Mouse (Mus musculus) hindbrain, embryonic 13.5 days (tissue): ENCODE measurements around the gene E030018B13Rik. TPM values are rescaled to one million over a fixed set of nuclear protein-coding genes. Genes with fewer than 3 reads are reported as not detected.

ENCODE experiments used
- ATAC-seq: fragments of 200-750 bp; cut with Nextera tagmentation; 2 replicates; pipeline ENCODE4 v1.8.0; 2017; ENCODE audit warnings: moderate TSS enrichment; ENCODE audit not compliant: low FRiP score
- H3K27ac ChIP-seq: fragments of 300-500 bp; sonication (generic); 2 replicates; pipeline ENCODE4 v1.5.1; 2015; ENCODE audit warnings: inconsistent platforms, mild to moderate bottlenecking, moderate library complexity
- H3K27me3 ChIP-seq: fragments of 300-500 bp; sonication (generic); 2 replicates; pipeline ENCODE4 v1.6.1; 2015; ENCODE audit warnings: mild to moderate bottlenecking, inconsistent platforms
- H3K36me3 ChIP-seq: fragments of 300-500 bp; sonication (generic); 2 replicates; pipeline ENCODE4 v1.6.1; 2015; ENCODE audit warnings: mild to moderate bottlenecking, inconsistent platforms
- H3K4me1 ChIP-seq: fragments of 300-500 bp; sonication (generic); replicated peaks from 2 replicates; pipeline ENCODE4 v1.6.1; 2015; ENCODE audit warnings: inconsistent platforms
- H3K4me2 ChIP-seq: fragments of 300-500 bp; sonication (generic); 2 replicates; pipeline ENCODE4 v1.6.1; 2015; ENCODE audit warnings: inconsistent platforms, mild to moderate bottlenecking, moderate library complexity
- H3K4me3 ChIP-seq: fragments of 300-500 bp; sonication (generic); 2 replicates; pipeline ENCODE4 v1.5.1; 2015; ENCODE audit warnings: mild to moderate bottlenecking, inconsistent platforms
- H3K9ac ChIP-seq: fragments of 300-500 bp; sonication (generic); 2 replicates; pipeline ENCODE4 v1.6.1; 2015; ENCODE audit warnings: mild to moderate bottlenecking, inconsistent platforms
- H3K9me3 ChIP-seq: fragments of 300-500 bp; sonication (generic); 2 replicates; pipeline ENCODE4 v1.6.1; 2016; ENCODE audit warnings: inconsistent platforms
- WGBS: fragments of 180-500 bp; shearing (Covaris S2); methylation state at CpG from one replicate; pipeline ENCODE4 v1.1.7; 2015; 5-methylcytosine and 5-hydroxymethylcytosine counted together
- polyA plus RNA-seq: library from polyadenylated mRNA; unstranded; fragments of >200 nt; fragmentation: Nextera tagmentation; extraction: Ambion mirVana; gene quantifications from 2 replicates; pipeline ENCODE4 v1.2.1, GENCODE M21; 2015

Gene E030018B13Rik
- polyA plus RNA-seq, 1 experiment from 2014 or later = not detected

DNA sequence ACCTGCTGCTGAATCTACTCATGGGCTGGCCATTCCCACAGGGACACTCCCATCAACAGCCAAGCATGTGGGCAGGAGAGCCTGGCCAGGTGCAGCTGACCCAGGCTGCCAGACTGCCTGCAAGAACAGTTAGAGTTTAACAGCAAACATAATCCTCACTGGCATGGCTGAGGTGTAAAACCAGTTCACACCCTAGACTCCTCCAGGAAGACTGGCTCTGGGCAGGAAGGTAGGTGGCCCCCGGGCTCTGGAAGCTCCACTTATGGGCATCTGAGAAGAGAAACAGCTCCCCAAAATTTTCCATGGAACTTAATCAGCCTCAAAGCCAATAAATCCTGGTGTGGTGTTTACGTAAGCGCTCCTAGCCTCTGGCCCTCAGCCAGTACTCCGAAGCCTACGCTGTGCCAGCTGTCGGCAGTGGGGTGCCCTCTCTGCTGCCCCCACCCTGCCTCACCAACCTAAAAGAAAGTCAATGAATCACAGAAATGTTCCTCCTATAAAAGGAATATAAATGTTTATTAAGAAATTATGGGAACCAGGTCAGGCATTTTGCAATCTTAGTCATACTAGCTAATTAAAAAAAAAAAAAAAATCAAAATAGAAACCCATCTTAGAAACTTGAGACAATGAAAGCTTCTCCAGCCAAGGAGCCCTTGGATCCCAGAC, 8.2 kb downstream of the E030018B13Rik start:
- Histone ChIP-seq H3K36me3 (no peaks in the 10 kb centered on the region), H3K4me3 (no peak overlapping the region), H3K9ac (no peak overlapping the region), H3K27me3 (no peaks in the 10 kb centered on the region), H3K4me1 (peaks cover 60% of the 10 kb centered on the region), H3K9me3 (no peaks in the 10 kb centered on the region), H3K4me2 (0 out of 2 replicates have a peak overlapping the region, but pooled peaks have one; percentile 7), H3K27ac (peak overlapping the region; percentile 75)
- 51% methylated on average over 6 of the region's 6 CpGs for whole genome bisulfite sequencing
- ATAC-seq = peak; percentile 47; the same call in 1 of the 2 replicates

DNA sequence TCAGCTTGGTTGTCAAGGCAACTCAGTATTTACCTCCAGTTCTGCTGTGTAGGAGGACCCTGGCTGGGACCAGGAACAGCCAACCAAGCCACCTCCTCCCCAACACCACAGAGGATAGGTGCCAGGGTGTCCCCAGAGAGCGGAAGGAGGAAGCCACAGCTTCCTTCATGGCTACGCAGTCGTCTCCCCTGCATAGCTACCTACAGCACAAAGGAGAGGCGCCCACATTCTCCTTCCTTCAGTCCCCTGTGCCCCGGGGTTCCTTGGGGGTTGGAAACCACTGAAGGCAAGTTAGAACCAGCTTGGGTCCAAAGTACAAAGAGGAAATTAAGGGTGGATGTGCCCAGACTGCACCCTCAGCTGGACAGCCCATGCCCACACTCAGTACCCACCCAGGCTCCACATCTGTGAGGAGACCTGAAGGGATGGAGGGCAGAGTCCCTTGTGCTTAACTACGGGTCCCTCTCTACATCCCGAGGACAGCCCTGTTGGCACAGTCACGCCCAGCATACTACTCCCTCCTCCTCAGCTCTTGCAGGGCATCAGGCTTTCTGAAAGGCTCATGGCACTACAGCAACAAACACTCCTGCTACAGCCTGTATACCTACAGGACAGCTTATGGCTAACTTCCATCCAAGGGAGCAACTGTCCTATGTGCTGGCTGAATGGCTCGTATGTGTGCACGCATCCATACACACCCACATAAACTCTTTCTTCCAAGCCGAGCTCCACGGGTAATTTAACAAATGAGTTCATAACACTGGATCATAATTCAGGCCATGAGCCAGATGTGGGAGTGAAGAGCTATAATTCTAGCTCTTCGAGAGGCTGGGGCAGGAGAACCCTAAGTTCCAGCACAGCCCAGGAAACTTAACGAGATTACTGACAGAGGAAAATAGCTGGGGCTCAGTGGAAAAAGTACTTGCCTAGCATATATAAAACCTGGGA, 9.0 kb downstream of the E030018B13Rik start:
- WGBS = 78% methylated on average over 14 of the region's 14 CpGs
- no peak overlapping the region for H3K4me3 ChIP-seq
- H3K36me3 ChIP-seq = no peaks in the 10 kb centered on the region
- peak overlapping the region; percentile 49 for H3K27ac ChIP-seq
- peak; percentile 45; the same call in 1 of the 2 replicates for ATAC-seq
- H3K27me3 ChIP-seq = no peaks in the 10 kb centered on the region
- no peak overlapping the region; the same call in 1 of the 2 replicates for H3K9ac ChIP-seq
- H3K4me1 ChIP-seq = peaks cover 61% of the 10 kb centered on the region
- H3K9me3 ChIP-seq = no peaks in the 10 kb centered on the region
- H3K4me2 ChIP-seq = 0 out of 2 replicates have a peak overlapping the region, but pooled peaks have one; percentile 0

DNA sequence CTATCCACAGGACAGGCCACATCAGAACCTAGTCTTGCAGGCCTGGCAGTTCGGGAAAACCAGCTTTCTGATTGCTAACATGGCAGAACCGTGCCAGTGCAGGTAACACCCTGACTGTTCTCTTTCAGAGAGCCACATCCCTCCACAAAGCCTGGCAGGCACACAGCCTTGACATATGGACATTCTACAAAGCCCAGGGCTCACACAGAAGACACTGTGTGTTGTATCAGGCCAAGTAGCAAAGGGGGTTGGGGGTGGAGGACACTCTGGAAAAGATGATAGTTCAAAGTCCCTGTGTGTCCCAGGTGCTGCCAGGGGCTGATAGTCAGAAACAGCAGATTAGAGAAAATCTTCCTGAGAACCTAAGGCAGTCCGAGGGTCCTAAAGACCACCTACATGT, 9.8 kb downstream of the E030018B13Rik start:
- no peaks in the 10 kb centered on the region for H3K9me3 ChIP-seq
- H3K27ac ChIP-seq = peak overlapping the region; percentile 49; the same call in 1 of the 2 replicates
- H3K9ac ChIP-seq = no peak overlapping the region
- H3K4me3 ChIP-seq = no peak overlapping the region
- H3K4me1 ChIP-seq = peaks cover 56% of the 10 kb centered on the region
- no peak overlapping the region for H3K4me2 ChIP-seq
- ATAC-seq = no peak
- no peaks in the 10 kb centered on the region for H3K36me3 ChIP-seq
- no peaks in the 10 kb centered on the region for H3K27me3 ChIP-seq
- 87% methylated on average over 3 of the region's 3 CpGs for WGBS

DNA sequence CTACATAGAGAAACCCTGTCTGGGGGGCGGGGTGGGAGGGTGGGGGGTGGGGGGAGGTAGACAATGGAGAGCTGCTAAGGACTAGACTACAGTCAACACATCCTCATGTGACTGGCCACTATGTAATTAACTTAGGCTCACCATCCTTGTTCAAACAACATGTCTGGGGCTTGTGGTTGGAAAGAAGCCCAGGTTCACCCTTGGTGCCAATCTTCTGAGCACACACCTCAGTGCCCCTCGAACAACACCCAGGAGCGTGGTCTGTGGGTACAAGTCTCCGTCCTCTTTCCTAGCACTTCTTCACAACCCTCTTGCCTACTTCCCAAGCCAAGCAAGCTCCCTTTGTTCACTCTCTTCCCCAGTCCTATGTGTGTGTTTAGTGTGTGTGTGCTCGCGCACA, 10.5 kb downstream of the E030018B13Rik start:
- H3K4me1 ChIP-seq = peaks cover 52% of the 10 kb centered on the region
- H3K4me2 ChIP-seq = no peak overlapping the region
- no peak for ATAC-seq
- H3K9me3 ChIP-seq = no peaks in the 10 kb centered on the region
- no peaks in the 10 kb centered on the region for H3K27me3 ChIP-seq
- no peaks in the 10 kb centered on the region for H3K36me3 ChIP-seq
- over 99% methylated on average over 6 of the region's 6 CpGs for whole genome bisulfite sequencing
- H3K9ac ChIP-seq = no peak overlapping the region
- no peak overlapping the region for H3K4me3 ChIP-seq
- no peak overlapping the region for H3K27ac ChIP-seq

DNA sequence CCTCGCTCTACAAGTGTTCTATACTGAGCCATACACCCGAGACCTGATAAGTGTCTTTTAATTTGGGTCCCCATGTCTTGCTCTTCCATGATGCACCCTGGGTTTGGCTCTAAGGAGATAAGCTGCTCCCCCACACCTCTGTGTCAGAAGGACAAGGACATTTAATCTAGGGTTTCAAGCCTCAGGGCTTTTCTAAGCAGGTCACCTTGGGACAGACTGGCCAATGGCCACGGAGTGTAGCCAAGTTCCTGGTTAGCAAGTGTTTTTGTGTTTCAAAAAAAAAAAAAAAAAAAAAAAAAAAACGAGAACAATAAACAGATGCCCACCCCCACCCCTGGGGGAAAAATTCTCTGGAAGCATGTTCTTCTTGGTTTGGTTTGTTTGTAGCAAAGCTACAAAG, 12.4 kb downstream of the E030018B13Rik start:
- H3K4me3 ChIP-seq = no peak overlapping the region
- peaks cover 47% of the 10 kb centered on the region for H3K4me1 ChIP-seq
- no peak overlapping the region for H3K27ac ChIP-seq
- ATAC-seq = no peak
- H3K4me2 ChIP-seq = no peak overlapping the region
- 87% methylated on average over 4 of the region's 4 CpGs for WGBS
- H3K9ac ChIP-seq = no peak overlapping the region
- no peaks in the 10 kb centered on the region for H3K36me3 ChIP-seq
- H3K27me3 ChIP-seq = no peaks in the 10 kb centered on the region
- H3K9me3 ChIP-seq = no peaks in the 10 kb centered on the region

DNA sequence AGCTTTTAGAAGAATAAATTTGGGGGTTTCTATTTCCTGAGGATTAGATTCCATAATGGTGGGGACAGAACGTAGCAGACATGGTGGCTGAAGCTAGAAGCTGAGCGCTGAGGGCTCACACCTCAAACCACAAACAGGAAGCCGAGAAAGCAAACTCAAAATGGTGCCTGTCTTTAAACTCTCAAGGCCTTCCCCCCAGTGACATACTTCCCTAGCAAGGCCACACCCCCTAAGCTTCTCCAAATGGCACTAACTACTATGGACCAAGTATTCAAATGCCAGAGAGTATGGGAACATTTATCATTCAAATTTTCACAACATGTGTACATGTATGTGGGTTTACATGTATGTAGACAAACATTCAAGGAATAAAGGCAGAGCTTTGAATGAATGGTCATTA, 13.5 kb downstream of the E030018B13Rik start:
- 92% methylated on average over 3 of the region's 3 CpGs for WGBS
- Histone ChIP-seq H3K9me3 (no peaks in the 10 kb centered on the region), H3K4me3 (no peak overlapping the region), H3K36me3 (no peaks in the 10 kb centered on the region), H3K27ac (no peak overlapping the region), H3K27me3 (no peaks in the 10 kb centered on the region), H3K9ac (no peak overlapping the region), H3K4me1 (peaks cover 47% of the 10 kb centered on the region), H3K4me2 (no peak overlapping the region)
- no peak for ATAC-seq

DNA sequence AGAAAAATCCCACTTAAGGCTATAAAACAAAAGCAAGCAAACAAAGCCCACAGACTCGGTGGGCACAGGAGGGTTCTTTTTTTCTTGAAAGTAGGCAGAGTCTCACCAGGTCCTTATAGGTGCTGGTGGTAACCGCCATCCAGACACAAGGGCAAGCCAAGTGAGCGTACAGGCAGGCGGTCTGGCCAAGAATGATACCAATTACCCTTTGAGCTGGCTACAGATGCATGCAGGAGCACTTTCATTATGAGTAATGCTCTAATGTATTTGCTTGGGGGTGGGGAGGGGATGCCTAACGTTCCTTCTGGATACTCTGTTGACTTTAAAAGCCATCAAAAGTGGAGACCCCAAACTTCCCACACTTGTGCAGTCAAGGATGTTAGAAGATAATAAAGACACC, 14.1 kb downstream of the E030018B13Rik start:
- Histone ChIP-seq H3K4me2 (no peak overlapping the region), H3K4me1 (peaks cover 47% of the 10 kb centered on the region), H3K9me3 (no peaks in the 10 kb centered on the region), H3K27me3 (no peaks in the 10 kb centered on the region), H3K36me3 (no peaks in the 10 kb centered on the region), H3K27ac (no peak overlapping the region), H3K9ac (no peak overlapping the region), H3K4me3 (no peak overlapping the region)
- no peak for ATAC-seq
- 86% methylated on average over 5 of the region's 5 CpGs for WGBS

DNA sequence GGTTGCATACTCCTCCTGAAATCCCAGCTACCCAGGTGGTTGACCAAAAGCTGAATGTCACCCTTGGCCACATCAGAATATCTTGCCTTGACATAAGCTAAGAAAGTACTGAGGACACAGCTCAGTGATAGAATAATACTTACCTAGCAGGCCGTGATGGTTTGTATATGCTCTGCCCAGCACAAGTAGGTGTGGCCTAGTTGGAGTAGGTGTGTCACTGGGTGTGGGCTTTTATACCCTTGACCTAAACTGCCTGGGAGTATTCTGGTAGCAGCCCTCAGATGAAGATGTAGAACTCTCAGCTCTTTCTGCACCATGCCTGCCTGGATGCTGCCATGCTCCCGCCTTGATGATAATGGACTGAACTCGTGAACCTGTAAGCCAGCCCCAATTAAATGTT, 15.8 kb downstream of the E030018B13Rik start:
- Histone ChIP-seq H3K36me3 (no peaks in the 10 kb centered on the region), H3K9me3 (no peaks in the 10 kb centered on the region), H3K4me1 (peaks cover 44% of the 10 kb centered on the region), H3K9ac (no peak overlapping the region), H3K27ac (no peak overlapping the region), H3K4me3 (no peak overlapping the region), H3K27me3 (no peaks in the 10 kb centered on the region), H3K4me2 (no peak overlapping the region)
- 88% methylated on average over 3 of the region's 3 CpGs for WGBS
- no peak for ATAC-seq

DNA sequence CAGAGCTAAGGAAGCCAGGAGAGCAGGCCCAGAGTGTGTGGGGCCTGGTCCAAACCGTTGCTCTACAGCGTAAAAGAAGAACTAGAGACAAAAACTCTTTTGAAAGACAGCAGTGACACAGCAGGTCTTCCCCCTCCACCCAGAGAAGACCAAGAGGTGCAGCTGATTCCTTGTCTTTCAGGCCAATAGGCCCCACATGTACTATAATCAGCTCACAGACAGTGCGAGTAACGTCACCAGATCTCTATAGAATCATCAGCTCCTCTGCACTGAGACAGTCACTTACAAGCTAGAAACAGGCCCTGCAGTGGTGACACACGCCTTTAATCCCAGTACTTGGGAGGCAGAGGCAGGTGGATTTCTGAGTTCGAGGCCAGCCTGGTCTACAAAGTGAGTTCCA, 17.2 kb downstream of the E030018B13Rik start:
- no peak for ATAC-seq
- H3K27ac ChIP-seq = no peak overlapping the region
- 82% methylated on average over 6 of the region's 6 CpGs for WGBS
- H3K4me2 ChIP-seq = no peak overlapping the region
- no peak overlapping the region for H3K9ac ChIP-seq
- no peaks in the 10 kb centered on the region for H3K36me3 ChIP-seq
- H3K4me1 ChIP-seq = peaks cover 38% of the 10 kb centered on the region
- no peaks in the 10 kb centered on the region for H3K27me3 ChIP-seq
- no peak overlapping the region for H3K4me3 ChIP-seq
- H3K9me3 ChIP-seq = no peaks in the 10 kb centered on the region

DNA sequence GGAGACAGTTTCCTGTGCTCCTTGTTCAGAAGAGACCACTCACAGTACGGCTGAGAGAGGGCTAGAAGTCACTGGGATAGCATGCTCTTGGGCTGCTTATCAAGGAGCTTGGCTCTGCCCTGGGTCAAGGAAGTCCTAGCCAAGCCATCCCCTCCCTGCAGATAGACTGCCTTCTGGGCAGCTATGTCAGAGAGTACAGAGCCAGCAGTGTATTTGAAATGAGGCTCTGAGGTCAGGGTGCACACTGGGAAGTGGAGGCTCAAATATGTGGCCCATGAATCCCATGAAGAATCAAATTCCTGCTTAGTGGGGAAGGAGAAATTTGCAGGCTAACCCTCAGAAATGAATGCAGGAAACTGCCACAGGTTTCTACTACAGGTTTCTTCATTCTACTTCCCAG, 17.9 kb downstream of the E030018B13Rik start:
- H3K4me2 ChIP-seq = peak overlapping the region; percentile 88
- no peaks in the 10 kb centered on the region for H3K9me3 ChIP-seq
- ATAC-seq = no peak
- H3K4me1 ChIP-seq = peaks cover 36% of the 10 kb centered on the region
- no peak overlapping the region for H3K27ac ChIP-seq
- H3K9ac ChIP-seq = peak overlapping the region; percentile 97
- 74% methylated on average over 1 of the region's 1 CpGs for WGBS
- H3K36me3 ChIP-seq = no peaks in the 10 kb centered on the region
- peak overlapping the region; percentile 4; the same call in 1 of the 2 replicates for H3K4me3 ChIP-seq
- no peaks in the 10 kb centered on the region for H3K27me3 ChIP-seq

DNA sequence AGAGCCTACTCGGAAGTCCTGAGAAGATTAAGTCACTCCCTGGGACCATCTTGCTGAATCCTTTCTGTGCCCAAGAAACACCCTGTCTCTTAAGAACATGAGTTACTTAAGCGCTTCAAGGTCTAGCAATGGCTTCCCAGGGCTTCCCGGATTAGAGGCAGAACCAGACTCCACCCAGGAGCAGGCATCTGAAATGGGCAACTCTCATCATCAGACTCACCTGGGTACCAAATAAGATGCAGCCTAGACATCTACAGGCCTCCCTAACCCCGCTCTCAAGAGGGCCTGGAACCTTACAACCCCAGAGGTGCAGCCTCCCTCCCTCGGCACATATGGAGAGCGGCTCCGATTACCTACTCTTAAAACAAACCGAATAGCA, 19.1 kb downstream of the E030018B13Rik start:
- Histone ChIP-seq H3K36me3 (no peaks in the 10 kb centered on the region), H3K27ac (peak overlapping the region; percentile 44; the same call in 1 of the 2 replicates), H3K9ac (peak overlapping the region; percentile 97), H3K4me3 (peak overlapping the region; percentile 78), H3K4me2 (peak overlapping the region; percentile 88), H3K9me3 (no peaks in the 10 kb centered on the region), H3K27me3 (no peaks in the 10 kb centered on the region), H3K4me1 (peaks cover 39% of the 10 kb centered on the region)
- ATAC-seq = no peak
- 20% methylated on average over 8 of the region's 8 CpGs for WGBS

DNA sequence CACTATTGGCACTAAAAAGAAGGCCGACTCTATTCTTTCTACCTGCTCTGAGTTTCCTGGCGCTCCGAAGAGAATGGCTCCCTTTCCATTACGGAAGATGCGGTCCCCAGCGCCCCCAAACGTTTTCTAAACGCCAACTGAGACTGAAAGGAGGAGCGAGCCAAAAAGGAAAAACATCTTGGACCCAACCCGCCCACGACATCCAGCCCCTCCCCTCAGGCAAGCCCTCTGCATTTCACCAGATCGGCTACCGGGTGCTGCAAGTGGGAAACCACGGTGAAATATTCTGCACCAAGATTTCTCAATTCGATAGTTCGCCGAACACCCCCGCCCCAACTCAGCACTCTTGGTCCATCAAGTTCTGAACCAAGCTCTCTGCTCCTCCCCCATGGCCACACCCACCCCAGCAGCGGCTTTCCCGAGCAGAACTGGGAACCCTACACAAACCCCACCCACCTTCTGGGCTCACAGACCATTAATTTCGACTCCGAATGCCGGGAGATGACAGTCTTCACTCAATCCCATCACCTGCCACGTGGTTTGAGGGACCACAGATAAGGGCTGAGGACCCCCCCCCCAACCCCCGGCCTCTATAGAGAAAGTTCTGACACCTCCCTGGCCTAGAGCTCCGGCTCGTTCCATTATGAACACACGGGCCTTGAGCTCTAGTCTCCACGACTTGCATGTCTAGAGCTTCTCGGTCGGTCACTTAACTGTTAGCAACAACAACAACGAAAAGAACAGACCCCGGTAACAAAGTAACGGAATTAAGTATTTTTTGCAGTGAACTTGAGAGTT, 19.7 kb downstream of the E030018B13Rik start:
- Histone ChIP-seq H3K4me1 (peaks cover 39% of the 10 kb centered on the region), H3K4me2 (peak overlapping the region; percentile 88), H3K27me3 (no peaks in the 10 kb centered on the region), H3K36me3 (no peaks in the 10 kb centered on the region), H3K4me3 (peak overlapping the region; percentile 78), H3K27ac (peak overlapping the region; percentile 97), H3K9ac (peak overlapping the region; percentile 97), H3K9me3 (no peaks in the 10 kb centered on the region)
- WGBS = 1% methylated on average over 34 of the region's 34 CpGs
- no peak for ATAC-seq
